Mouse (Mus musculus) inflammation-experienced regulatory T-cells (primary cell): ENCODE measurements around the gene Tff2. TPM values are rescaled to one million over a fixed set of nuclear protein-coding genes. Genes with fewer than 3 reads are reported as not detected.

ENCODE experiments used
- polyA plus RNA-seq, 2 experiments: library from polyadenylated mRNA; unstranded; fragments of 100-300 nt; shearing (Covaris generic); gene quantifications; one replicate each; pipeline ENCODE4 v1.2.1; 2017

Gene Tff2
- polyA plus RNA-seq: not detected

GRCm38 (mm10) chr17:31144040-31145037, at the start of gene Tff2:
Tff2 (minus strand) TSS chr17:31144282.

GRCm38 (mm10) chr17:31165127-31165526, 21.0 kb upstream of the Tff2 start, which contains the start of gene Tff1:
Tff1 (minus strand) TSS chr17:31165277.

DNA sequence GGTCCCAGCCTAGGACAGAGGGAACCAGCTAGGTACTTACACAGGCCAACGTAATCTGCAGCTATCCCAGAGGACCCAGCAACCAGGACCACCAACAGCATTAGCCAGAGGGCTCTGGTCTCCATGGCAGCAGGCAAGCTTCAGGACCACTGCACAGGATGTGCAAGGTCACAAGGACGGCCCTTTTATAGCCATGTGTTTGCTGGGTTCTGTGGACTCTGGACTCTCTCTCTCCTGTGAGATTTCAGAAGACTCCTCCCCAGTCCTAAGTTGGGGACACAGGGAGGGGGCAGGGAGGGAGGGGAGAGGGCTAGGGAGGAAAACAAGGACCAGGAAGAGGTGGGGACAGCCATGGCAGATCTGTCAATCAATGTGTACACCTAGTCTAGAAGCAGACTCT, 14.6 kb downstream of the Tff2 start, which contains the start of gene Tff3:
Gene Tff3, minus strand, starts transcription at position 195 of the 400 bp plus-strand sequence.

Other genes with a start within 250 kb of the Tff2 start
- 1 to 10 TPM in 1 of 2 experiments, under 1 TPM in 1; 0.41 to 3.1 TPM for gene Glp1r, start 242.5 kb downstream of the Tff2 start, polyA plus RNA-seq
- gene Umodl1, start 189.6 kb downstream of the Tff2 start, polyA plus RNA-seq: under 1 TPM in 1 of 2 experiments, not detected in 1; 0.18 TPM
- 10 to 100 TPM; 37.6 to 42.6 TPM for gene Abcg1, start 86.6 kb downstream of the Tff2 start, polyA plus RNA-seq
- not detected for gene Tff3, start 14.6 kb downstream of the Tff2 start, polyA plus RNA-seq
- not detected for gene Tff1, start 21.0 kb upstream of the Tff2 start, polyA plus RNA-seq
- gene Tmprss3, start 54.7 kb upstream of the Tff2 start, polyA plus RNA-seq: 1 to 10 TPM; 1.8 to 2.9 TPM
- gene Ubash3a, start 63.6 kb upstream of the Tff2 start, polyA plus RNA-seq: 100 to 1,000 TPM; 262 to 270 TPM
- 1 to 10 TPM; 1.5 to 1.6 TPM for gene Rsph1, start 133.1 kb upstream of the Tff2 start, polyA plus RNA-seq
- 10 to 100 TPM; 42.3 to 67.1 TPM for gene Slc37a1, start 142.5 kb upstream of the Tff2 start, polyA plus RNA-seq
- under 1 TPM in 1 of 2 experiments, not detected in 1; 0.47 TPM for gene Pde9a, start 241.9 kb upstream of the Tff2 start, polyA plus RNA-seq